Mouse (Mus musculus) spleen, adult 2 months (tissue): ENCODE results near the gene Tmc6.

ENCODE experiments used
- CTCF ChIP-seq: fragments of 200-500 bp; IDR thresholded peaks from 2 replicates; pipeline ENCODE4 v1.5.1; 2011; ENCODE audit warnings: mild to moderate bottlenecking, inconsistent platforms; ENCODE audit not compliant: insufficient read depth, insufficient read length, insufficient replicate concordance; ENCODE audit errors: extremely low read depth
- POLR2A ChIP-seq: fragments of 200-500 bp; IDR thresholded peaks from 2 replicates; pipeline ENCODE4 v1.6.1; 2011; ENCODE audit warnings: low read depth, low read length, inconsistent platforms

DNA sequence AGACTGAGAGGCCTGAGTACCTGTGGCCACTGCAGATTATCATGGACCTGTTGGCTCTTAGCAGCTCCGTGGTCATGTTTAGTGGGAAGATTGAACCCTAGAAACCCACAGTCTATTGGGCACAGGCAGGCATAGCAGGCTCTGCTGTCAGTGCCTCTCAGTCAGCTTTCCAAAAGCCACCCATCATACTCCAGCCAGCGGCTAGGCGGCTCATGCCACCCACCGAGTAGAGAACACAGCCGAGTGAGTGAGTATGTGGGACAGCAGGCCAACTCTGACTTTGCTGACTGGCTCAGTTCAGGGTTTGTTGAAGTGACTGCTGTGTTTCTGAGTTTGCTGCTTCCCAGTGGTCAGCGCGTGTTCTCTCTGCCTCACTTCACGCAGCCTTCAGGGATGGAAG is 39.8 kb downstream of the Tmc6 start:
- no peak for TF ChIP-seq CTCF
- no peak for TF ChIP-seq POLR2A
